Mouse (Mus musculus): Measurements from ENCODE around the gene Dnajb14. TPM values are rescaled to one million over a fixed set of nuclear protein-coding genes. Genes with fewer than 3 reads are reported as not detected.

The Dnajb14 gene
- polyA plus RNA-seq, 1 experiment from 2014 or later = 16.6 TPM

DNA sequence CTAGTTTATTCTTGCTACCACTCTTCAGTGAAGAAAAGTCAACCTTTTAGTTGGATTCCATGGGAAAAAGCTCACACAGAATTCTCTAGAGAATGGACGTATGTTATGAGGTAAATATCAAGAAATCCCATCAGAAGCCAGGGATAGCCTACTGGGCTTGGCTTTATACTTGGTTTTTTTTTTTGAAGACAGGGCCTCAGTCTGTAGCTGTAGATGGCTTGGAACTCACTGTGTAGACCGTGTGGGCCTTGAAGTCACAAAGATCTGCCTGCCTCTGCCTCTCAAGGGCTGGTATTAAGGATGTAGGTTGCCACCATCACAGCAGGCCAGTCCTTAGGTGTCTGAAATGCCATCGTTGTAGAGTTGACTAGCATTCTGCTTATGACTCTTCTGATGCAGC is 4.9 kb upstream of the Dnajb14 start:
- TF ChIP-seq CTCF (IDR thresholded peaks at IDR 0.05) = no peak
- no peaks in the 10 kb centered on the region for H3K27me3 ChIP-seq
- ChIA-PET CTCF (interaction anchor here (1.7 kb wide), 1 partner anchor 128 kb away, joined by 4 read pairs; no protein-coding TSS in a partner anchor), POLR2A (no interaction called here)
- DNase-seq (ENCODE audit: low read depth, low spot score) = no peak
- no peak for ATAC-seq
- in situ Hi-C loops (cut with MboI; ENCODE audit: low pct_unique_long_range_greater_than_20kb) = loop anchor here (5.0 kb wide), 1 partner anchor 85 kb away; no protein-coding TSS in a partner anchor

DNA sequence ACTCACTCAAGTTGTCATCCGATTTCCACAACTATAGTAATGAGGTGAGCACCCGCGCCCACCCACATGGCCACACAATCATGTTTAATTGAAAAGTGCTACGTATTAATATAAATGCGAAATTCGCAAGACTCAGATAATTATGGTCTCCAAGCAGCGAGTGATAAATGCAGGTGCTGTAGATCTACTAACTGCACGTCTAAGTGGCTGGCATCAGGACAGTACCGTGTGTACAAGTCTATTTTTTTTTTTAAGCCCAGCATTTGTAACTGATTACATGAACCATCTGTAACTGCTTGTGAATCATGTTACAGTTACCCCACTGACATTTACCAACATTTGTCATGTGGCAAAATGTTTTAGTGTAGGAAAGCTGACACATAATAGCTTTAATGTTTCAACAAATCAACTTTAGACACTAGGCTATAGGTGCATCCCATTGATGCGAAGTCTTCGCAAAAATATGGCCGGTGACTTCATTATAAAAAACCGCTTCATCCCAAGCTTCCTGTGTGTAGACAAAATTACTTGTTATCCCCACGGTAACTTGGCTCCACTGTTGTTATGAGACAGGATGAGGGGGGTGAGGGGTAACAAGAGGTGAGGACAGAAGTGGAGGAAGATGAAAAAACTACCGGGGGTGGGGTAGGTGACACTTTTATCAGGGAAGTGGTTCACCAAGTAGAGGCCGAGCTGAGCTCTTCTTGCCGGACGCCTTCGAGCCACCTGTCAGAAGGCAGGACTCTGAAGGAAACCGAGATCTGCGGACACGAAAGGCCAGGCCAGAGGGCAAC is 3.9 kb upstream of the Dnajb14 start:
- H3K27me3 ChIP-seq = no peaks in the 10 kb centered on the region
- TF ChIP-seq CTCF (IDR thresholded peaks at IDR 0.05) = no peak
- POLR2A ChIA-PET = interaction anchor here (0.6 to 1.4 kb wide), 2 partner anchors 22 to 57 kb away, joined by 3 to 4 read pairs; no protein-coding TSS in a partner anchor
- in situ Hi-C loops (cut with MboI; ENCODE audit: low pct_unique_long_range_greater_than_20kb) = loop anchor here (5.0 kb wide), 1 partner anchor 86 kb away; no protein-coding TSS in a partner anchor
- CTCF ChIA-PET = interaction anchor here (0.9 to 1.7 kb wide), 5 partner anchors 16 to 280 kb away, joined by 3 to 4 read pairs (median 3); no protein-coding TSS in a partner anchor
- ATAC-seq = no peak
- DNase-seq (ENCODE audit: low read depth, low spot score) = no peak

DNA sequence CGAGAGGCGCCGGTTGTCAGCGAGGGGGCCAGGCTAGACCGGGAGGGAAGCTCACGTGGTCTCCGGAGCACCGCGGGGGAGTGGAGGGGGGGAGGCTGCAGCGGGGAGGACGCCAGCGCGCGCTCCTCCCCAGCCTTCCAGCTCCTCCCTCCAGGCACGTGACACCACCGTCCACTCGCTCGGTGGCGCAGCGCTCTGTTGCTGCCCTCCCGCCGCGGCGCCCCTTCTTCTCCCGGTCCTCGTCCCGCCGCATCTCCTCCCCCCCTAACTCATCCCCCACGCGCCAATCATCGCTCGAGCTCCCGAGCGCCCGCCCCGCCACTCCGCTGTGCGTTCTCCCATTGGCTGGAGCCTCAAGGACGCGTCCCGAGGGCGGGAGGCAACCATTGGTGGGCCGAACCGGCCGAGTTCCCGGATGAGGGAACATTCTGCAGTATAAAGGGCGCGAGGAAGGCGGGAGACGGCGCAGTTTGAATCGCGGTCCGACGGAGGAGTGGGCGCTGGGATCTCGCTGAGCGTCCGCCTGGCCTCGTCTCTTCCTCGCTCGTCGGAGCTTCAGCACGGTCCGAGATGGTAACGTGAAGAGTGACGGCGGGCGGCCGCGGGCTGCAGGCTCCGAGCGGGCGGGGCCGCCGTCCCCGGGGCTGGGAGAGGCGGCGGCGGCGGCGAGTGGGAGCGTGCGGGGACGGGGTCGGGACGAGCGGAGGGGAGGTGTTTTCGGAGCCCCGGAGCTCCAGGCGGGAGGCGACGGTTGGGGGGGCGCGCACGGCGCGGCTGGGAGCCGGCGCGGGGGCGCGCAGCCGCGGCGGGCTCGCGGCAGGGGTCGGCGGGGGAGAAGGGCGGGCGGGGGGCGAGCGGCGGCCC is 3.1 kb upstream of the Dnajb14 start, which contains the start of gene H2afz:
Gene H2afz (plus strand): TSS at position 364 of the 864 bp plus-strand sequence.
- POLR2A ChIA-PET = interaction anchor here (0.5 to 1.6 kb wide), 4 partner anchors 23 to 280 kb away, joined by 3 to 9 read pairs (median 4); partner anchors contain the start of gene Trmt10a

DNA sequence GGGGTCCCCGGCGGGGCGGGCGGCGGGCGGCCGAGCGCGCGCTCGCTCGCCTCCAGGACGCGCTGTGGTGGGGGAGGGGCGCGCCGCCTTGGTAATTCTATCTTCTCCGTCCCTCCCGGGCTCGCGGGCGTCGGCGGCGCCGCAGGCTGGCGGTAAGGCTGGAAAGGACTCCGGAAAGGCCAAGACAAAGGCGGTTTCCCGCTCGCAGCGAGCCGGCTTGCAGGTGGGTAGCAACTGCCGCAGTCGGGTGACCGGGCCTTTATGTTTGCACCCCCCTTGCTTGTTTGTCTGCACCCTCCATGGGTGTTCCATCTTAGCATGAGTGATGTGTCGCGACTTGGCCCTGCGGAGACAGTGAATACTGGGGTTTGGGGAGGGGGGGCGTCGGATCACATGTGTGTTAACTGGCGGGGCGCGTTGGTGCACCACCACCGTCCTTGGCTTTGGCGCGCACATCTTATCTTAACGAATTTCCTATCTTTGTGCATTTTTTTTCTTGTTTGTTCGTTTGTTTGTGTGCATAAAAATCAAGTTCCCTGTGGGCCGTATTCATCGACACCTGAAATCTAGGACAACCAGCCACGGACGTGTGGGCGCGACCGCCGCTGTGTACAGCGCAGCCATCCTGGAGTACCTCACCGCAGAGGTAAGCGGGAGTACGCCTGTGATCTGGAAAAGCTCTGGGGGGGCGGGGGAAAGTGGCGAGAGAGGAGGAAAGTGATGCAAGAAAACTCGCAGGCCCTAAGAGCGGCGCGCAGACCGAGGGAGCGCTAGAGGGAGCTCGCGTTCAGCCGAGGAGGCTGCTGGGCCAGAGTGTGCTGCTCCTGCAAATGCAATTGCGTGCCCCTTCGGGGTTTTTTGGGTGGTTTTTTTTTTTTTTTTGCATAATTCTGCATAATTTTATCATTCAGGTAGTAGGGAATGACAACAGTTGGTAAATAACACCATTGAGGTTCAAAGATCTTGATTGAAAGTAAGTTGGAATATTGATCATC is 2.2 kb upstream of the Dnajb14 start:
- H3K27me3 ChIP-seq = no peaks in the 10 kb centered on the region
- in situ Hi-C loops (cut with MboI; ENCODE audit: low pct_unique_long_range_greater_than_20kb) = loop anchor here (5.0 kb wide), 2 partner anchors 88 to 277 kb away; partner anchors contain the start of genes Mttp and Trmt10a
- ChIA-PET POLR2A (interaction anchor here (0.5 to 1.6 kb wide), 11 partner anchors 13 to 1031 kb away, joined by 3 to 9 read pairs (median 3); partner anchors contain the start of gene Trmt10a), CTCF (interaction anchor here (0.6 to 1.6 kb wide), 9 partner anchors 11 to 279 kb away, joined by 3 to 7 read pairs (median 3); partner anchors contain the start of gene Mttp)
- no peak for DNase-seq (ENCODE audit: low read depth, low spot score)
- no peak for TF ChIP-seq CTCF (IDR thresholded peaks at IDR 0.05)
- peak; percentile 29 for ATAC-seq

More for the DNA sequence above, 3.1 kb upstream of the Dnajb14 start, which contains the start of gene H2afz:
- ATAC-seq (peak; percentile 90), DNase-seq (ENCODE audit: low read depth, low spot score) (peak; percentile 95)
- CTCF ChIA-PET = interaction anchor here (0.9 to 1.7 kb wide), 5 partner anchors 17 to 279 kb away, joined by 3 to 4 read pairs (median 3); no protein-coding TSS in a partner anchor
- no peaks in the 10 kb centered on the region for H3K27me3 ChIP-seq
- in situ Hi-C loops (cut with MboI; ENCODE audit: low pct_unique_long_range_greater_than_20kb) = loop anchor here (5.0 kb wide), 1 partner anchor 87 kb away; no protein-coding TSS in a partner anchor
- TF ChIP-seq CTCF (IDR thresholded peaks at IDR 0.05) = no peak

DNA sequence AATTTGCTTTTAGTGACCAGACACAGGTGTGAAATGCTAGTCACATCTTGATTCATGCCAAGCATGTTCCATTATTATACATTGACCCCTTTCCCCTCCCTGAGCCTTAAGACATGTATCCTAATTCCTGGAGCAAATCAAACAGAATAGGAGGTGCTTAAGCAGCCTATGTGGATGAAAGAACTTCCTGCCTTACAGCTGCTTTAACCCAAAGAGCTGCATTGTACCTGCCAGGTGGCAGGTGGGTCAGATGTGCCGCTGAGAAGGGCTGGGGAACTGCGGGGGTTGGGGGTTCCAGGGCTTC is 390 bp upstream of the Dnajb14 start:
- CTCF ChIA-PET = interaction anchor here (0.9 to 1.3 kb wide), 5 partner anchors 17 to 278 kb away, joined by 3 to 6 read pairs (median 4); partner anchors contain the start of gene Mttp
- ATAC-seq (no peak), DNase-seq (ENCODE audit: low read depth, low spot score) (no peak)
- in situ Hi-C loops (cut with MboI; ENCODE audit: low pct_unique_long_range_greater_than_20kb) = loop anchor here (5.0 kb wide), 1 partner anchor 275 kb away; the partner anchor contains the start of genes Mttp and Trmt10a
- no peak for TF ChIP-seq CTCF (IDR thresholded peaks at IDR 0.05)
- no peaks in the 10 kb centered on the region for H3K27me3 ChIP-seq
- POLR2A ChIA-PET = interaction anchor here (0.6 to 2.1 kb wide), 5 partner anchors 10 to 277 kb away, joined by 3 to 14 read pairs (median 3); partner anchors contain the start of gene Trmt10a

DNA sequence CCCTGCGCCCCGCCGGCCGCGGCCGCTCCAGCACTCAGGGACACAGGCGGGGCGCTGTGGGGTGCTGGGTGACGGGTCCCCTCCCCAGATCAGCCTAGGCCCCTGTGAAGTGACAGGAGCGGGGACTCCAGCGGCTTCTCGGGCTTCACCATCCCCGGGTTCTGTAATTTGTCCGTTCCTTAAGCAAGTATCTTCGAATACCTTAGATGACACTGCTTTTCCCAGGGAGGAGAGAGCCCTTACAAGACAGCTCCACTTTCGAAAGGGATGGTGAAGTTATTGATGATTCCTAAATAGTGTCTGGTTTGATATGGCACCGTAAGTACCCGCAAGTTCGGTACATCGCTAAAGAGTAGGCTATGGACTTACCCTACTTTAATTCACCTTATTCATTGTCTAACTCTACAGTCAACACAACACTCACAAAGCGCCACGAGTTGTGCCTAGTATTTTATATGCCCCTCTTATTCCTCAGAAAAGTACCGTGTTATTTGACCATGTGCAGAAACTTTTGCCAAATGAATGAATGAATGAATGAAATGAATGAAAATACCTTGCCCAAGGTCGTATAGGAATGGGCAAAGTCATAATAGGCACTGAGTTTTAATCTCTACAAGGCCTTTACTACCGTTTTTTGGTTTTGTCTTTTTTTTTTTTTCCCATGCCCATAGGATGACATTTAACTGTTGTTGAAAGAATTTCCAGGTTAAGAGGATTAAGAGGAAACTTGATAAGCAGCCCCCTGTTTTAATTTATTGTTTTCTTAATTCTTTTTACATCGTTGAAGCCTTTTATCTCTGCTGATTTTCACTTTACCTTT is 829 bp downstream of the Dnajb14 start:
- ATAC-seq (no peak), DNase-seq (ENCODE audit: low read depth, low spot score) (no peak)
- in situ Hi-C loops (cut with MboI; ENCODE audit: low pct_unique_long_range_greater_than_20kb) = loop anchor here (5.0 kb wide), 1 partner anchor 274 kb away; the partner anchor contains the start of genes Mttp and Trmt10a
- TF ChIP-seq CTCF (IDR thresholded peaks at IDR 0.05) = no peak
- POLR2A ChIA-PET = interaction anchor here (0.6 to 2.1 kb wide), 6 partner anchors 8 to 276 kb away, joined by 3 to 14 read pairs (median 7); partner anchors contain the start of gene Trmt10a
- H3K27me3 ChIP-seq = no peaks in the 10 kb centered on the region
- CTCF ChIA-PET = interaction anchor here (0.8 to 1.3 kb wide), 6 partner anchors 18 to 276 kb away, joined by 3 to 5 read pairs (median 4); partner anchors contain the start of gene Mttp

DNA sequence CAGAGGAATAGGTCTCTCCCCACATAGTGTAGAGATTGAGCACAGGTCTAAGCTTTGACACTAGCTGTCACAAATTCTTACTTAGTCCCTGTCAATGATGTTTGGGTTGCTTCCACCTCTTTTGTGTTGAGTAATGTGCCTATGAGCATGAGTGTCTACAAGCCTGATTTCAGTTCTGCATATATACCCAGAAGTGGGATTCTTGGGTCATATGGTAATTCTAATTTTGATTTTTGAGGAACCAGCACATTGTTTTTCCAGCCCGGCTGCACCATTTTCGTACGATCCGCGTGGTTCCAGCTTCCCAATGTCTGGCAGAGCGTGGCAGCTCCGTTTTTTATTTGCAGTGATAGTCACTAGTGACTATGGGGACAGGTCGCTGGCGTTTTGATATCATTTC is 1.9 kb downstream of the Dnajb14 start:
- ChIA-PET POLR2A (no interaction called here), CTCF (interaction anchor here (0.6 to 1.8 kb wide), 4 partner anchors 9 to 44 kb away, joined by 3 to 7 read pairs (median 4); no protein-coding TSS in a partner anchor)
- TF ChIP-seq CTCF (IDR thresholded peaks at IDR 0.05) = no peak
- ATAC-seq (no peak), DNase-seq (ENCODE audit: low read depth, low spot score) (no peak)
- no peaks in the 10 kb centered on the region for H3K27me3 ChIP-seq
- in situ Hi-C loops (cut with MboI; ENCODE audit: low pct_unique_long_range_greater_than_20kb) = loop anchor here (5.0 kb wide), 1 partner anchor 273 kb away; the partner anchor contains the start of genes Mttp and Trmt10a

DNA sequence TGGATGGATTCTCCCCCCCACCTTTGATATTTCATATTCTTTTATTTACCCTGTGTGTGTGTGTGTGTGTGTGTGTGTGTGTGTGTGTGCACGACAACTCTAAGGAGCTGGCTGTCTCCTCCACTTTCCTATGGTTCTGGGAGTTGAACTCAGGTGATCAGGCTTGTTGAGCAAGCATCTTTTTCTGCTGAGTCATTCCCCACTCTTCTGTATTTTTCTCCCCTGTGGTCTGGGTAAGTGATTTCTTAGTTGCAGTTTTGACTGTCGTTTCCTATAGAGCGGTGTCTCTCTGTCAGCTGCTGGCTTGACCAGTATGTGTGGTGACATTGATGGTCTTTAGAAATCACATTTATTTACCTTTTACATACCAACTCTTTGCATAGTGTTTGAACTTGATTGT is 11.8 kb downstream of the Dnajb14 start:
- in situ Hi-C loops (cut with MboI; ENCODE audit: low pct_unique_long_range_greater_than_20kb) = loop anchor here (10.0 kb wide), 1 partner anchor 565 kb away; the partner anchor contains the start of gene Adh5
- H3K27me3 ChIP-seq = no peaks in the 10 kb centered on the region
- ChIA-PET CTCF (interaction anchor here (1.1 to 2.0 kb wide), 3 partner anchors 9 to 112 kb away, joined by 6 to 7 read pairs (median 6); no protein-coding TSS in a partner anchor), POLR2A (interaction anchor here (0.6 to 2.0 kb wide), 3 partner anchors 12 to 42 kb away, joined by 3 to 14 read pairs (median 3); partner anchors contain the start of gene Dnajb14)
- DNase-seq (ENCODE audit: low read depth, low spot score) (no peak), ATAC-seq (peak; percentile 54)
- no peak for TF ChIP-seq CTCF (IDR thresholded peaks at IDR 0.05)

Data from Patski (cell line).